Comparison of ENCODE assay signal across 21 mouse cellular contexts in genomic region chr1:139328811-139329210, GRCm38 (mm10). TPM values are rescaled to one million over a fixed set of nuclear protein-coding genes. Genes with fewer than 3 reads are reported as not detected.
"Had no signal": no experiment of that assay in that cellular context is flagged by ENCODE, and none has a peak within 500 bp of the region (broad histone marks: within the 10 kb centered on the region; RNA-seq: fewer than 3 reads in every experiment).

No protein-coding gene starts in this region.

- H3K4me2 ChIP-seq: liver, embryonic 13.5 days; midbrain, embryonic 11.5 days; neural tube, embryonic 12.5 days; neural tube, embryonic 15.5 days; stomach, embryonic 15.5 days had no signal

- H3K4me3 ChIP-seq: left cerebral cortex, adult 2 months; liver, embryonic 13.5 days; neural tube, embryonic 12.5 days; neural tube, embryonic 15.5 days; stomach, embryonic 15.5 days had no signal

- H3K27ac ChIP-seq: left cerebral cortex, adult 2 months; liver, embryonic 13.5 days; neural tube, embryonic 12.5 days; neural tube, embryonic 15.5 days; stomach, embryonic 15.5 days had no signal

- DNase-seq: kidney, postnatal 25 days; liver, embryonic 13.5 days; lung, adult 2 months; lung, postnatal 14 days; lung, postnatal 4 days; midbrain, embryonic 14.5 days; right cerebral cortex, adult 18-20 months; right cerebral cortex, postnatal 14 days; right cerebral cortex, postnatal 4 days; spleen, adult 18-20 months; thymus, postnatal 36 days had no signal

- H3K27me3 ChIP-seq: liver, embryonic 13.5 days; neural tube, embryonic 12.5 days; neural tube, embryonic 15.5 days; stomach, embryonic 15.5 days had no signal

- H3K4me1 ChIP-seq: liver, embryonic 13.5 days; neural tube, embryonic 12.5 days; neural tube, embryonic 15.5 days; stomach, embryonic 15.5 days had no signal

- H3K9ac ChIP-seq: liver, embryonic 13.5 days; neural tube, embryonic 12.5 days; neural tube, embryonic 15.5 days; stomach, embryonic 15.5 days had no signal

- H3K9me3 ChIP-seq: liver, embryonic 13.5 days; neural tube, embryonic 12.5 days; neural tube, embryonic 15.5 days; stomach, embryonic 15.5 days had no signal

- H3K36me3 ChIP-seq: liver, embryonic 13.5 days; neural tube, embryonic 12.5 days; neural tube, embryonic 15.5 days; stomach, embryonic 15.5 days had no signal

RNA-seq across cellular contexts. Expression of gene Crb1, which starts 48.1 kb away (rescaled TPM):
- total RNA-seq: liver, adult 2 months; megakaryocyte progenitor cell, adult 5-6 weeks; megakaryocyte-erythroid progenitor cell, adult 5-6 weeks had no signal
- polyA plus RNA-seq: liver, adult 2 months; liver, embryonic 13.5 days; liver, embryonic 16.5 days; thymus, postnatal 0 days had no signal
